Mouse (Mus musculus): ENCODE data around the gene Bmp3. TPM values are rescaled to one million over a fixed set of nuclear protein-coding genes. Genes with fewer than 3 reads are reported as not detected.

Gene Bmp3
- polyA plus RNA-seq, 1 experiment from 2014 or later: 12.3 TPM

- Histone ChIP-seq H3K4me2 (no peak overlapping the region), H3K4me1 (no peaks in the 10 kb centered on the region), H3K27me3 (no peaks in the 10 kb centered on the region), H3K9me3 (no peaks in the 10 kb centered on the region; the same call in 1 of the 2 replicates), H3K4me3 (no peak overlapping the region), H3K36me3 (no peaks in the 10 kb centered on the region), H3K27ac (no peak overlapping the region), H3K9ac (no peak overlapping the region)
- no peak for ATAC-seq (ENCODE audit: insufficient number of reproducible peaks, insufficient read depth, low FRiP score, low TSS enrichment, low read depth)
- 65% methylated on average over 4 of the region's 4 CpGs for WGBS
Observed at GRCm38 (mm10) chr5:98902339-98902738, 48.1 kb downstream of the Bmp3 start.

DNA sequence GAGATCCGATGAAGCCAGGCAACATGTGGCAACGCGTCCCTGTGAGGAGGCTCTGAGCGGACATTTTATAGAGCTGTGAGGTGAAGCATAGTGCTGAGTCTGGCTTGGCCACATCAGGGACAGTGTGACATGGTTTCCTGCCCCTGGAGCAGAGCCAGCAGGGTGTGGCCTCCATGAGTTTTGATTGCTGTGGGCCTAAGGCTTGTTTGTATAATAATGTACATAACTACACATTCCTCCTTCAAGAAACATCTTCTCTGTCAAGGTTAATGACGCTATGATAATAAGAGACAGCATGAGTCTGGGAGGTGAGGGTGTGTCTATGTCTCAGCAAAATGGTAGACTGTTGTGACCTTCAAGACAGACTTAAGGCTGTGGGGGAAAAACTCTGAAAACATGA is 64.5 kb downstream of the Bmp3 start:
- Histone ChIP-seq H3K9me3 (no peaks in the 10 kb centered on the region), H3K4me1 (no peaks in the 10 kb centered on the region), H3K4me3 (no peak overlapping the region), H3K4me2 (no peak overlapping the region), H3K36me3 (no peaks in the 10 kb centered on the region), H3K27me3 (no peaks in the 10 kb centered on the region), H3K27ac (no peak overlapping the region), H3K9ac (no peak overlapping the region)
- WGBS: 86% methylated on average over 5 of the region's 5 CpGs
- no peak for ATAC-seq (ENCODE audit: insufficient number of reproducible peaks, insufficient read depth, low FRiP score, low TSS enrichment, low read depth)

DNA sequence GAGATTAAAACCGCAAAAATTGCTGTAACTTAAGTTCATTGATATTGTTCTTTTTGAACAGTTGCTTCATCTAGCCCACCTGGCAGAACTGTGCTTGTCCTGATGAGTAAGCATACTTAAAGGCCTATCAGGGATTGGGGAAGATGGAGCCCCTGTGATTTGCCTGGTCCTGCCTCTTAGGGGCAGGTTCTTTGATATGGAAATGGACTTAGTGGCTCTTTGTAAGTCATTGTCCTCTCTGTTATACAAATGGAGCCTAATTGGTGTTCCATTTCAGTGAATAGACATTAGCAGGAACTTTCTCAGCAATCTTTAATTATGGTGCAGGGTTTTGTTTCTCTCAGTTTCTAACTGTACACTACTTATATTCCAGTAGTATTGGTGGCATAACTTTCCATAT is 67.4 kb downstream of the Bmp3 start:
- H3K27me3 ChIP-seq: no peaks in the 10 kb centered on the region
- no peak for ATAC-seq (ENCODE audit: insufficient number of reproducible peaks, insufficient read depth, low FRiP score, low TSS enrichment, low read depth)
- no peaks in the 10 kb centered on the region for H3K4me1 ChIP-seq
- H3K27ac ChIP-seq: no peak overlapping the region
- no peak overlapping the region for H3K4me2 ChIP-seq
- H3K9ac ChIP-seq: no peak overlapping the region
- WGBS: 77% methylated on average over 1 of the region's 1 CpGs
- no peak overlapping the region for H3K4me3 ChIP-seq
- H3K36me3 ChIP-seq: no peaks in the 10 kb centered on the region
- H3K9me3 ChIP-seq: no peaks in the 10 kb centered on the region

- H3K27me3 ChIP-seq: no peaks in the 10 kb centered on the region
- no peaks in the 10 kb centered on the region for H3K36me3 ChIP-seq
- ATAC-seq (ENCODE audit: insufficient number of reproducible peaks, insufficient read depth, low FRiP score, low TSS enrichment, low read depth): no peak
- no peak overlapping the region for H3K4me3 ChIP-seq
- H3K4me2 ChIP-seq: no peak overlapping the region
- no peak overlapping the region for H3K9ac ChIP-seq
- H3K4me1 ChIP-seq: no peaks in the 10 kb centered on the region
- 73% methylated on average over 3 of the region's 3 CpGs for WGBS
- H3K9me3 ChIP-seq: no peaks in the 10 kb centered on the region
- H3K27ac ChIP-seq: no peak overlapping the region
Observed at GRCm38 (mm10) chr5:98922921-98923320, 68.7 kb downstream of the Bmp3 start.

Other genes with a start within 250 kb of the Bmp3 start
- 6.0 and 7.0 TPM in 2 replicates for gene Prkg2, start 182.9 kb downstream of the Bmp3 start, polyA plus RNA-seq (2015; fragmentation: Nextera tagmentation; extraction: Ambion mirVana)

Data from embryonic facial prominence, embryonic 13.5 days (tissue).